9 mouse cellular contexts compared by ENCODE assay signal in genomic region chr3:121539871-121540431, GRCm38 (mm10). TPM values are rescaled to one million over a fixed set of nuclear protein-coding genes. Genes with fewer than 3 reads are reported as not detected.
DNase-seq lines count a peak whose midpoint lies in the region; ATAC-seq lines count a peak whose summit lies in the region.
"Had no signal": no experiment of that assay in that cellular context is flagged by ENCODE, and none has a peak within 500 bp of the region (broad histone marks: within the 10 kb centered on the region; RNA-seq: fewer than 3 reads in every experiment).

No protein-coding gene starts in this region.

- H3K4me2 ChIP-seq in heart, embryonic 12.5 days = peak overlapping the region; percentile 38
- H3K4me2 ChIP-seq in embryonic facial prominence, embryonic 12.5 days (replicated peaks) = peak overlapping the region; percentile 30; the same call in 1 of the 2 replicates
- H3K4me2 ChIP-seq in midbrain, embryonic 11.5 days = no peak overlapping the region

- peak overlapping the region; percentile 40 for H3K27ac ChIP-seq in heart, embryonic 12.5 days (ENCODE audit: poor library complexity, severe bottlenecking)
- H3K27ac ChIP-seq in embryonic facial prominence, embryonic 12.5 days = no peak overlapping the region
- no peak overlapping the region for H3K27ac ChIP-seq in midbrain, embryonic 11.5 days (ENCODE audit: low read depth, low read length)

- no peak overlapping the region for H3K9ac ChIP-seq in heart, embryonic 12.5 days
- H3K9ac ChIP-seq in embryonic facial prominence, embryonic 12.5 days = no peak overlapping the region
- H3K9ac ChIP-seq in midbrain, embryonic 11.5 days (ENCODE audit: low read length) = no peak overlapping the region

- H3K9me3 ChIP-seq in heart, embryonic 12.5 days (replicated peaks) = no peaks in the 10 kb centered on the region
- no peaks in the 10 kb centered on the region for H3K9me3 ChIP-seq in embryonic facial prominence, embryonic 12.5 days
- H3K9me3 ChIP-seq in midbrain, embryonic 11.5 days (ENCODE audit: control insufficient read depth, low read length) = no peaks in the 10 kb centered on the region

- peaks cover 4% of the 10 kb centered on the region for H3K27me3 ChIP-seq in heart, embryonic 12.5 days (replicated peaks)
- H3K27me3 ChIP-seq in embryonic facial prominence, embryonic 12.5 days = no peaks in the 10 kb centered on the region
- H3K27me3 ChIP-seq in midbrain, embryonic 11.5 days (ENCODE audit: control insufficient read depth, insufficient read depth, low read length) = no peaks in the 10 kb centered on the region

- H3K4me3 ChIP-seq in heart, embryonic 12.5 days = no peak overlapping the region
- no peak overlapping the region for H3K4me3 ChIP-seq in embryonic facial prominence, embryonic 12.5 days
- H3K4me3 ChIP-seq in midbrain, embryonic 11.5 days (ENCODE audit: low read depth, low read length) = no peak overlapping the region

- peaks cover 22% of the 10 kb centered on the region for H3K4me1 ChIP-seq in heart, embryonic 12.5 days (replicated peaks)
- H3K4me1 ChIP-seq in embryonic facial prominence, embryonic 12.5 days = peaks cover 9% of the 10 kb centered on the region; the same call in 1 of the 2 replicates
- no peaks in the 10 kb centered on the region for H3K4me1 ChIP-seq in midbrain, embryonic 11.5 days (ENCODE audit: control insufficient read depth, insufficient read depth, low read length)

- no peak for DNase-seq in heart, postnatal 14 days
- DNase-seq in kidney, adult 8-10 months = peak; percentile 32 to 77
- DNase-seq in midbrain, embryonic 11.5 days (ENCODE audit: low spot score, missing footprints) = peak; percentile 87
- no peak for DNase-seq in right cerebral cortex, adult 18-20 months
- DNase-seq in ovary, postnatal 36 days (ENCODE audit: low spot score) = no peak

- intact Hi-C loops in heart, postnatal 14 days (cut with DNase I) = loop anchor here (10.0 kb wide), 1 partner anchor 335 kb away; no protein-coding TSS in a partner anchor

- WGBS in heart, embryonic 12.5 days = 8% methylated on average over 8 of the region's 8 CpGs
- 7% methylated on average over 8 of the region's 8 CpGs for WGBS in embryonic facial prominence, embryonic 12.5 days
- WGBS in midbrain, embryonic 11.5 days = 11% methylated on average over 8 of the region's 8 CpGs

- peak; percentile 36; the same call in 1 of the 2 replicates for ATAC-seq in heart, embryonic 12.5 days (ENCODE audit: insufficient number of reproducible peaks, low FRiP score)
- ATAC-seq in embryonic facial prominence, embryonic 12.5 days (ENCODE audit: insufficient number of reproducible peaks, insufficient read depth, low FRiP score, low TSS enrichment) = 0 out of 2 replicates have a peak, but pooled peaks have one; percentile 61
- ATAC-seq in midbrain, embryonic 11.5 days (ENCODE audit: low FRiP score) = peak; percentile 66
- no peak for ATAC-seq in megakaryocyte-erythroid progenitor cell, adult 5-6 weeks (replicated peaks; ENCODE audit: low FRiP score, low TSS enrichment, poor library complexity, severe bottlenecking)

- no peaks in the 10 kb centered on the region for H3K36me3 ChIP-seq in heart, embryonic 12.5 days
- H3K36me3 ChIP-seq in embryonic facial prominence, embryonic 12.5 days = no peaks in the 10 kb centered on the region
- no peaks in the 10 kb centered on the region for H3K36me3 ChIP-seq in midbrain, embryonic 11.5 days (ENCODE audit: control insufficient read depth, insufficient read depth, low read length)

RNA-seq across cellular contexts. Expression of gene Slc44a3, which starts 7.7 kb away (rescaled TPM):
- polyA plus RNA-seq in heart, embryonic 12.5 days (2016; fragmentation: Nextera tagmentation; extraction: Ambion mirVana) = 0.55 and 1.1 TPM in 2 replicates
- under 1 TPM; 0.10 to 0.24 TPM for total RNA-seq in heart, postnatal 14 days (2021)
- polyA plus RNA-seq in embryonic facial prominence, embryonic 12.5 days (2016; fragmentation: Nextera tagmentation; extraction: Ambion mirVana) = 1.5 and 1.6 TPM in 2 replicates
- polyA plus RNA-seq in midbrain, embryonic 11.5 days (2014; fragmentation: Nextera tagmentation; extraction: Ambion mirVana) = 0.34 and 0.38 TPM in 2 replicates
- total RNA-seq in megakaryocyte-erythroid progenitor cell, adult 5-6 weeks (2014; fragmentation: Nextera tagmentation) = not detected in 2 replicates
- 3.1 TPM in 1 of 2 replicates, not detected in the other for total RNA-seq in megakaryocyte-erythroid progenitor cell, adult 5-6 weeks (2017)
- total RNA-seq: left cerebral cortex, postnatal 14 days had no signal

Comparison
In these comparisons a context has a peak if more than half of its experiments do, and no peak if none do; other contexts are left out.
1. DNase-seq: peak in kidney, adult 8-10 months (2 of 2) and midbrain, embryonic 11.5 days (single experiment); none in heart, postnatal 14 days (0 of 2), right cerebral cortex, adult 18-20 months (single experiment) and ovary, postnatal 36 days (single experiment).